Mouse (Mus musculus) stomach, embryonic 14.5 days (tissue): ENCODE data around the gene Cdk15. TPM values are rescaled to one million over a fixed set of nuclear protein-coding genes. Genes with fewer than 3 reads are reported as not detected.
A peak's percentile ranks its signal among the peaks of the same experiment; 100 is the strongest.

ENCODE experiments used
- ATAC-seq: fragments of 200-750 bp; cut with Nextera tagmentation; 2 replicates; pipeline ENCODE4 v1.8.0; 2017; ENCODE audit warnings: low read depth, moderate TSS enrichment; ENCODE audit not compliant: insufficient number of reproducible peaks, insufficient read depth, low FRiP score
- H3K27ac ChIP-seq: fragments of 300-500 bp; sonication (generic); 2 replicates; pipeline ENCODE4 v1.5.1; 2014; ENCODE audit warnings: mild to moderate bottlenecking, low read length, moderate library complexity, mixed read lengths
- H3K27me3 ChIP-seq: fragments of 300-500 bp; sonication (generic); 2 replicates; pipeline ENCODE4 v1.6.1; 2014; ENCODE audit warnings: low read length, control low read depth, mixed read lengths; ENCODE audit not compliant: control insufficient read depth, insufficient read depth
- H3K36me3 ChIP-seq: fragments of 300-500 bp; sonication (generic); 2 replicates; pipeline ENCODE4 v1.6.1; 2014; ENCODE audit warnings: mild to moderate bottlenecking, control low read depth, low read length, moderate library complexity, mixed read lengths; ENCODE audit not compliant: control insufficient read depth, insufficient read depth
- H3K4me1 ChIP-seq: fragments of 300-500 bp; sonication (generic); 2 replicates; pipeline ENCODE4 v1.6.1; 2014; ENCODE audit warnings: low read length, control low read depth, mixed read lengths; ENCODE audit not compliant: control insufficient read depth, insufficient read depth
- H3K4me2 ChIP-seq: fragments of 300-500 bp; sonication (generic); replicated peaks from 2 replicates; pipeline ENCODE4 v1.6.1; 2014; ENCODE audit warnings: low read depth, low read length, control low read depth
- H3K4me3 ChIP-seq: fragments of 300-500 bp; sonication (generic); 2 replicates; pipeline ENCODE4 v1.5.1; 2014; ENCODE audit warnings: low read depth, low read length, control low read depth
- H3K9ac ChIP-seq: fragments of 300-500 bp; sonication (generic); replicated peaks from 2 replicates; pipeline ENCODE4 v1.6.1; 2014; ENCODE audit warnings: low read depth, mild to moderate bottlenecking, control low read depth, low read length, moderate library complexity, mixed read lengths
- H3K9me3 ChIP-seq: fragments of 300-500 bp; sonication (generic); 2 replicates; pipeline ENCODE4 v1.6.1; 2016; ENCODE audit warnings: low read depth, low read length, control low read depth; ENCODE audit not compliant: control insufficient read depth
- WGBS: fragments of 180-500 bp; shearing (Covaris S2); extraction: QIAGEN DNeasy Blood & Tissue Kit; methylation state at CpG from one replicate; pipeline ENCODE4 v1.1.7; 2014; 5-methylcytosine and 5-hydroxymethylcytosine counted together
- polyA plus RNA-seq: library from polyadenylated mRNA; unstranded; fragments of >200 nt; fragmentation: Nextera tagmentation; extraction: Ambion mirVana; gene quantifications from 2 replicates; pipeline ENCODE4 v1.2.1, GENCODE M21; 2014

Gene Cdk15
- polyA plus RNA-seq, 1 experiment from 2014 or later = not detected

DNA sequence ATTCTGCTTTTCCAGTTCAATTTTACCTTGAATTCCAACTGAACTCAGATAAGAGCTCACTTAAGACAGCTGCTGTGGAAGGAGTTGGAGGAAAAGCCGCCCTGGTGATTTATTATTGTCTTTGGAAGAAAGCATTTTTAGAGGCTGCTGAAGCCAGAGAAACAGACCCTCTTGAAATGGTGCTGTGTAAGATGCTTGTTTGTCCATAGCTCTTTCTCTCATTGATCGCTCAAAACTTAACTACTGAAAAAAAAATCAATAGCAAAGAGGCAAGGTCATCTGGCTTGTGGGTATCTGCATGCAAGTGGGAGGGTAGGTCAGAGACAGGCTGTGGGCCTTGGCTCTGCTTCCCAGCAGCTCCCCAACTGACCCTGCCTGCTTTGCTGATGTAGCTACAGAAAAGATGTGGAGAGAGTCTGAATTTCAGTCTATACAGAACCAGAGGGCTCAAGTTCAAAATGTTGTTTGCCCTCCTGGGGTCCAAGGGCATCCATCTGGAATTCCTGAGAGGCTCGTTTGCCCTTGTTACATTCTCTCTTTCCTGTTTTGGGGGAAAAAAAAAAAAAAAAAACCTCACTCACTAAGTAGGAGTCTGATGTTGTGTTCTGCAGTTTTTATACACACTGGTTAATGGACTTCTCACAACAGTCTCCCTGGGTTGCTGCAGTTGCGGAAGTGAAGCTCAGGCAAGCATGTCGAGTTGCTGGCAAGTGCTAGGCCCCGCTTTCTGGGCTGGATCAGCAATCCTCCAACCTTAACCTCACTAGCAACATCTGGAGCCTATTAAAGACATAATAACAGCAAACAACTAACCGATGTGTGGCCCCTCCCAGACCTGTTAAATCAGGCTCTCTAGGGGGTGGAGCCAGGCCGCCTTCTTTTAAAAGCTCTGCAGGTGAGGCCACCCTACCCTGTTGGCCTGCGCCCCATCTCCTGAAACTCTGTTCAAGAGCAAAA lies 65.5 kb downstream of the Cdk15 start:
- ATAC-seq = no peak

DNA sequence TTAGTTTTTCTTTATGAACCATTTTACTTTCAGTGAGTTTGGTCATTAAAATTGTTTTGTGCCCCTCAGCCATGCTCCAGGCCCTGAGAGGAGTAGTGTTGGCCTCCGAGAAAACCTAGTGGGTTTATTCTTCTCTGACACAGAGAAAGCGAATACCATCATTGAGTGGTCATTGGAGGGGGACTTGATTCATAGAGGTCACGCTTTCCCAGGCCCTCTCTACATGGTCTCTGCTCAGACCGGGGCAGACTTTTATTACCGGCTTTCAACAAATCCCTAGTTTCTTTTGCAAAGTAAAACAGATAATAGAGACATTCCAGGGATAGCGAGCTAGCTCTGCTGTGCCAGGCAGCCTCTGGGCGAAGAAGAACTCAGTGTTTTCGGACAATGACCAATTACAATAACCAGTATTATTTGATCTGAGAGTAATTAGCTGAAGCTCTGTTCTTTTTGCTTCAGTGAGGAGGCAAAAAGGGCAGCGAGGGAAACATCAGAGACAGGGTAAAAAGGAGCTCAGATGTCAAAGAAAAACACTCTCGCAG lies 70.2 kb downstream of the Cdk15 start:
- no peaks in the 10 kb centered on the region for H3K27me3 ChIP-seq
- no peaks in the 10 kb centered on the region for H3K36me3 ChIP-seq
- H3K4me2 ChIP-seq = no peak overlapping the region
- no peak overlapping the region for H3K4me3 ChIP-seq
- ATAC-seq = no peak
- H3K9me3 ChIP-seq = no peaks in the 10 kb centered on the region
- H3K9ac ChIP-seq = no peak overlapping the region
- no peak overlapping the region for H3K27ac ChIP-seq
- 0 out of 2 replicates have a peak, but pooled peaks cover 5% of the 10 kb centered on the region for H3K4me1 ChIP-seq
- WGBS = 57% methylated on average over 10 of the region's 10 CpGs

More for the DNA sequence above, 65.5 kb downstream of the Cdk15 start:
- peak overlapping the region; percentile 49; the same call in 1 of the 2 replicates for H3K27ac ChIP-seq
- peaks cover 14% of the 10 kb centered on the region; the same call in 1 of the 2 replicates for H3K4me1 ChIP-seq
- H3K4me3 ChIP-seq = no peak overlapping the region
- no peaks in the 10 kb centered on the region for H3K27me3 ChIP-seq
- no peaks in the 10 kb centered on the region for H3K36me3 ChIP-seq
- no peak overlapping the region for H3K4me2 ChIP-seq
- 39% methylated on average over 9 of the region's 9 CpGs for whole genome bisulfite sequencing
- H3K9ac ChIP-seq = no peak overlapping the region
- H3K9me3 ChIP-seq = no peaks in the 10 kb centered on the region

GRCm38 (mm10) chr1:59332737-59333385 lies 76.2 kb downstream of the Cdk15 start:
- no peak overlapping the region for H3K9ac ChIP-seq
- H3K4me3 ChIP-seq = no peak overlapping the region
- H3K27ac ChIP-seq = no peak overlapping the region
- no peaks in the 10 kb centered on the region for H3K36me3 ChIP-seq
- H3K27me3 ChIP-seq = no peaks in the 10 kb centered on the region
- 24% methylated on average over 13 of the region's 13 CpGs for WGBS
- no peaks in the 10 kb centered on the region for H3K9me3 ChIP-seq
- no peak; the same call in 1 of the 2 replicates for ATAC-seq
- peaks cover 9% of the 10 kb centered on the region for H3K4me1 ChIP-seq
- no peak overlapping the region for H3K4me2 ChIP-seq

DNA sequence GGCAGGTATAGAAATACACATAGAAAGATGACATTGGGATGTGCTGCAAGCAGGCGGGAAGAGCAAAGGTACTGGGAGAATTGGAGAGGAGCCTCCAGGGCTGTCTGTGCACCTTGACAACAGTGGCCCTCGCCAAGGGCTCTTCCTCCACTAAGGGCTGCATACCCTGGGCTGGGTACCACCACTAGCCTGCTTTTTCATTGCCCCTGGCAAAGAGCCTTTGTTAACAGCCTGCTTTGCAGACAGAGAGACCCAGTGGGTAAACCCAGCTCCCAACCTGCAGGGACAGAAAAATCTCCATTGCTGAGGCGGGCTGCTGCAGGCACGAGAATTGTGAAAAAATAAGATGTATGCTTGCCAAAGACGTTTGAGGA lies 76.7 kb downstream of the Cdk15 start:
- H3K27ac ChIP-seq = no peak overlapping the region

GRCm38 (mm10) chr1:59333860-59334561 lies 77.3 kb downstream of the Cdk15 start:
- peaks cover 9% of the 10 kb centered on the region for H3K4me1 ChIP-seq

More for the DNA sequence above, 76.7 kb downstream of the Cdk15 start:
- H3K9ac ChIP-seq = no peak overlapping the region
- H3K27me3 ChIP-seq = no peaks in the 10 kb centered on the region
- H3K4me3 ChIP-seq = no peak overlapping the region
- H3K4me2 ChIP-seq = no peak overlapping the region
- peaks cover 9% of the 10 kb centered on the region for H3K4me1 ChIP-seq
- WGBS = 54% methylated on average over 5 of the region's 5 CpGs
- H3K9me3 ChIP-seq = no peaks in the 10 kb centered on the region
- ATAC-seq = no peak
- H3K36me3 ChIP-seq = no peaks in the 10 kb centered on the region

GRCm38 (mm10) chr1:59334562-59334890 lies 77.8 kb downstream of the Cdk15 start:
- H3K9ac ChIP-seq = no peak overlapping the region
- H3K4me2 ChIP-seq = no peak overlapping the region
- H3K9me3 ChIP-seq = no peaks in the 10 kb centered on the region
- no peak overlapping the region for H3K4me3 ChIP-seq
- H3K4me1 ChIP-seq = peaks cover 9% of the 10 kb centered on the region
- H3K27ac ChIP-seq = no peak overlapping the region; the same call in 1 of the 2 replicates
- no peaks in the 10 kb centered on the region for H3K36me3 ChIP-seq
- no peaks in the 10 kb centered on the region for H3K27me3 ChIP-seq
- WGBS = 37% methylated on average over 4 of the region's 4 CpGs
- ATAC-seq = no peak

More at GRCm38 (mm10) chr1:59333860-59334561, 77.3 kb downstream of the Cdk15 start:
- no peaks in the 10 kb centered on the region for H3K27me3 ChIP-seq
- no peak for ATAC-seq
- no peak overlapping the region for H3K4me2 ChIP-seq
- H3K9me3 ChIP-seq = no peaks in the 10 kb centered on the region
- no peaks in the 10 kb centered on the region for H3K36me3 ChIP-seq
- H3K9ac ChIP-seq = no peak overlapping the region
- H3K4me3 ChIP-seq = no peak overlapping the region
- 44% methylated on average over 10 of the region's 10 CpGs for WGBS
- H3K27ac ChIP-seq = no peak overlapping the region; the same call in 1 of the 2 replicates

DNA sequence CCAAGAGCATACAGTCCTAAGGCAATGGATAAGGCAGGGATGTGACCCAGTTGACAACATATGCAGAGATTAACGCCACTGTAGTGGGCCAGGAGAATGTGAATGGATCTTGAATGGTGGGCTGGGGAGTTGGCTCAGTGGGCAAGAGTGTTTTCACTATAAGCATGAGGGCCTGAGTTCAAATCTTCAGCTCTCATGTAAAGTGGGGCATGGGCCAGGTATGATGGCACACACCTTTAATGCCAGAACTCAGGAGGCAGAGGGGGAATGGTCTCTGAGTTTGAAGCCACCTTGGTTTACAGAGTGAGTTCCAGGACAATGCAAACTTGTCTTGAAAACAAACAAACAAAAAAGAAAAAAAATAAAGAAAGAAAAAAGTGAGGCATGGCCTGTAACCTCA lies 79.5 kb downstream of the Cdk15 start:
- Histone ChIP-seq H3K9me3 (no peaks in the 10 kb centered on the region), H3K4me2 (no peak overlapping the region), H3K4me3 (no peak overlapping the region), H3K36me3 (no peaks in the 10 kb centered on the region), H3K9ac (no peak overlapping the region), H3K27ac (no peak overlapping the region), H3K4me1 (peaks cover 18% of the 10 kb centered on the region), H3K27me3 (no peaks in the 10 kb centered on the region)
- WGBS = 91% methylated on average over 1 of the region's 1 CpGs
- no peak for ATAC-seq
